Mouse (Mus musculus) stomach, embryonic 16.5 days (tissue): ENCODE measurements around the gene Cebpz. TPM values are rescaled to one million over a fixed set of nuclear protein-coding genes. Genes with fewer than 3 reads are reported as not detected.

ENCODE experiments used
- ATAC-seq: fragments of 200-750 bp; cut with Nextera tagmentation; 2 replicates; pipeline ENCODE4 v1.8.0; 2017; ENCODE audit warnings: moderate number of reproducible peaks, moderate TSS enrichment; ENCODE audit not compliant: insufficient read depth, low FRiP score
- H3K27ac ChIP-seq: fragments of 300-500 bp; sonication (generic); 2 replicates; pipeline ENCODE4 v1.5.1; 2014; ENCODE audit warnings: low read length
- H3K27me3 ChIP-seq: fragments of 300-500 bp; sonication (generic); 2 replicates; pipeline ENCODE4 v1.6.1; 2014; ENCODE audit warnings: low read length, control low read depth, mixed read lengths; ENCODE audit not compliant: control insufficient read depth, insufficient read depth
- H3K36me3 ChIP-seq: fragments of 300-500 bp; sonication (generic); 2 replicates; pipeline ENCODE4 v1.6.1; 2014; ENCODE audit warnings: low read length; ENCODE audit not compliant: control insufficient read depth, insufficient read depth
- H3K4me1 ChIP-seq: fragments of 300-500 bp; sonication (generic); 2 replicates; pipeline ENCODE4 v1.6.1; 2014; ENCODE audit warnings: low read length, control low read depth, mixed read lengths; ENCODE audit not compliant: control insufficient read depth, insufficient read depth
- H3K4me2 ChIP-seq: fragments of 300-500 bp; sonication (generic); 2 replicates; pipeline ENCODE4 v1.6.1; 2014; ENCODE audit warnings: low read depth, low read length, mixed read lengths
- H3K4me3 ChIP-seq: fragments of 300-500 bp; sonication (generic); replicated peaks from 2 replicates; pipeline ENCODE4 v1.5.1; 2014; ENCODE audit warnings: mild to moderate bottlenecking, low read length
- H3K9ac ChIP-seq: fragments of 300-500 bp; sonication (generic); 2 replicates; pipeline ENCODE4 v1.6.1; 2014; ENCODE audit warnings: low read length
- H3K9me3 ChIP-seq: fragments of 300-500 bp; sonication (generic); replicated peaks from 2 replicates; pipeline ENCODE4 v1.6.1; 2016; ENCODE audit warnings: low read length, control low read depth; ENCODE audit not compliant: control insufficient read depth
- WGBS: fragments of 180-500 bp; shearing (Covaris S2); extraction: QIAGEN DNeasy Blood & Tissue Kit; methylation state at CpG from one replicate; pipeline ENCODE4 v1.1.7; 2014; 5-methylcytosine and 5-hydroxymethylcytosine counted together
- polyA plus RNA-seq: library from polyadenylated mRNA; unstranded; fragments of >200 nt; fragmentation: Nextera tagmentation; extraction: Ambion mirVana; gene quantifications from 2 replicates; pipeline ENCODE4 v1.2.1, GENCODE M21; 2015

The Cebpz gene
- polyA plus RNA-seq: 47.3 and 48.2 TPM in 2 replicates

GRCm38 (mm10) chr17:78936466-78937228 lies at the start of gene Cebpz, which contains the start of gene Ndufaf7:
Gene Cebpz (minus strand): TSS chr17:78937066.
Gene Ndufaf7 (plus strand): TSS chr17:78937136.
- H3K4me2 ChIP-seq: peak within 1 kb of the TSS; percentile 86
- H3K4me1 ChIP-seq: peaks cover 19% of the 10 kb centered on the region
- H3K27ac ChIP-seq: peak within 1 kb of the TSS; percentile 62
- no peaks in the 10 kb centered on the region for H3K27me3 ChIP-seq
- ATAC-seq: peak; percentile 100
- no peaks in the 10 kb centered on the region for H3K36me3 ChIP-seq
- WGBS: under 1% methylated on average over 45 of the region's 45 CpGs
- peak within 1 kb of the TSS; percentile 89 for H3K9ac ChIP-seq
- peak within 1 kb of the TSS; percentile 93 for H3K4me3 ChIP-seq
- H3K9me3 ChIP-seq: no peaks in the 10 kb centered on the region

GRCm38 (mm10) chr17:78983736-78984135 lies 46.9 kb upstream of the Cebpz start:
- no peak overlapping the region for H3K27ac ChIP-seq
- H3K27me3 ChIP-seq: no peaks in the 10 kb centered on the region
- no peaks in the 10 kb centered on the region for H3K9me3 ChIP-seq
- no peak overlapping the region for H3K4me2 ChIP-seq
- no peaks in the 10 kb centered on the region for H3K4me1 ChIP-seq
- H3K4me3 ChIP-seq: no peak overlapping the region
- ATAC-seq: no peak
- peaks cover 4% of the 10 kb centered on the region; the same call in 1 of the 2 replicates for H3K36me3 ChIP-seq
- 91% methylated on average over 3 of the region's 3 CpGs for WGBS
- no peak overlapping the region for H3K9ac ChIP-seq

- no peak overlapping the region for H3K4me2 ChIP-seq
- H3K27ac ChIP-seq: no peak overlapping the region
- H3K4me1 ChIP-seq: no peaks in the 10 kb centered on the region
- H3K9ac ChIP-seq: no peak overlapping the region
- no peak for ATAC-seq
- WGBS: 91% methylated on average over 8 of the region's 8 CpGs
- no peaks in the 10 kb centered on the region for H3K27me3 ChIP-seq
- H3K9me3 ChIP-seq: no peaks in the 10 kb centered on the region
- H3K4me3 ChIP-seq: no peak overlapping the region
- H3K36me3 ChIP-seq: peaks cover 4% of the 10 kb centered on the region; the same call in 1 of the 2 replicates
Observed at GRCm38 (mm10) chr17:78983166-78983565, 46.3 kb upstream of the Cebpz start.

DNA sequence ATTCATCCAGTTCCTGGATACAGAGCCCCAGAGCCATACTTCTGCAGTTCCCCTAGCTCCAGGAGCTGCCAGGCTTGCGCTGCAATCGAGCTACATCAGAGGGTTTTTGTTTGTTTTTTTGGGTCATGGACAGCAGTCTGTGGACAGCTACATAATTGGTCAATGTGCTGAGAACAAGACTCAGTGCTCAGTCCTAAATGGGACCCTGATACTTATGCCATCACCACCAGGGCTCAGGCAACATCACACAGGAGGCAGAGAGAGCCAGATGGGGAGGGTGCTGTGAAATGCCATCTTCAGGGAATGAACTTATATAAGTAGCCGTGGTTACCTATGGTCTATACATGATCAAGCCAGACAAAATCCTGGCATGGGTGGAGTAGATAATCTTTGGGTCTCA lies 31.6 kb upstream of the Cebpz start:
- Histone ChIP-seq H3K9ac (no peak overlapping the region), H3K36me3 (peaks cover 9% of the 10 kb centered on the region; the same call in 1 of the 2 replicates), H3K27ac (no peak overlapping the region), H3K4me3 (no peak overlapping the region), H3K4me2 (no peak overlapping the region), H3K4me1 (no peaks in the 10 kb centered on the region), H3K27me3 (no peaks in the 10 kb centered on the region), H3K9me3 (no peaks in the 10 kb centered on the region)
- 78% methylated on average over 3 of the region's 3 CpGs for WGBS
- ATAC-seq: no peak

DNA sequence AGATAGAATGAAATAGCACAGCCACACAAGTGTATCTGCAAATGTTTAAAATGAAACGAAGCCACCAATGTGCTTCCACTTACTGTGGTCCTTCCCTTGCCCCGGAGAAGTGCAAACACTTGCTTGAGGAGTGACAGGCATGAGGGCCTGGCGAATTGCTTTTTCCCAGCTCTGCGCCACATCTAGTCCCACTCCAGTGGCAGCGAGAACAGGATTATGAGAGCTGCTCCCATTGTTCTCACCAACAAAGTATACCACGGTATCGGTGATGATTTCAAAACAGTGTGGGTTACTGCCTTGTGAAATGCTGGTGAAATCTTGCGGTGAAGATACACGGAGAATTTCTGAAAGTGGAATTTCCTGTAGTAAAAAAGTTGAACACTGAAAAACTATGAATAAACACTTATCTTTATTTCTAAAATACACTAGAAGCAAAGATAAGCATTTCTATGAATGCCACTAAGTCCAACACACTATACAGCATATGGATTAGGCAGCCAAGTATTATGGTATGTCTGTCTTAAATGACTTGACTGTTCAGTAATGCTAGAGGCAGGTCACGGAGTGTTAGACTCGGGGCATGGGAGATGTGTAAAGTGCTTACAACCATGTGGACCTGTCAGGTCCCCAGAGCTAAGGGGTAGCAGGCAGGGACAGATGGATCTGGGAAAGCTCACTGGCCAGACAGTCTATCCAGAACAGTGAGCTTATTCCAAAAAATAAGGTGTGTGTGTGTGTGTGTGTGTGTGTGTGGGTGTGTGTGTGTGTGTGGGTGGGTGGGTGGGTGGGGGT lies 29.4 kb upstream of the Cebpz start:
- H3K4me2 ChIP-seq: no peak overlapping the region
- no peaks in the 10 kb centered on the region for H3K4me1 ChIP-seq
- no peak for ATAC-seq
- no peak overlapping the region for H3K4me3 ChIP-seq
- H3K9me3 ChIP-seq: no peaks in the 10 kb centered on the region
- no peak overlapping the region for H3K27ac ChIP-seq
- H3K27me3 ChIP-seq: no peaks in the 10 kb centered on the region
- H3K36me3 ChIP-seq: peaks cover 12% of the 10 kb centered on the region; the same call in 1 of the 2 replicates
- no peak overlapping the region for H3K9ac ChIP-seq
- 91% methylated on average over 11 of the region's 11 CpGs for WGBS

- no peak for ATAC-seq
- H3K4me1 ChIP-seq: no peaks in the 10 kb centered on the region
- WGBS: 87% methylated on average over 1 of the region's 1 CpGs
- H3K4me3 ChIP-seq: no peak overlapping the region
- H3K27ac ChIP-seq: no peak overlapping the region
- no peaks in the 10 kb centered on the region for H3K27me3 ChIP-seq
- H3K9ac ChIP-seq: no peak overlapping the region
- H3K9me3 ChIP-seq: no peaks in the 10 kb centered on the region
- H3K4me2 ChIP-seq: no peak overlapping the region
- peaks cover 6% of the 10 kb centered on the region; the same call in 1 of the 2 replicates for H3K36me3 ChIP-seq
Observed at GRCm38 (mm10) chr17:78964387-78964786, 27.5 kb upstream of the Cebpz start.

- Histone ChIP-seq H3K9me3 (no peaks in the 10 kb centered on the region), H3K4me3 (no peak overlapping the region), H3K9ac (no peak overlapping the region), H3K27me3 (no peaks in the 10 kb centered on the region), H3K4me1 (no peaks in the 10 kb centered on the region), H3K4me2 (no peak overlapping the region), H3K36me3 (peaks cover 14% of the 10 kb centered on the region; the same call in 1 of the 2 replicates), H3K27ac (no peak overlapping the region)
- WGBS: 75% methylated on average over 6 of the region's 6 CpGs
- no peak for ATAC-seq
Observed at GRCm38 (mm10) chr17:78959473-78959872, 22.6 kb upstream of the Cebpz start.

GRCm38 (mm10) chr17:78953240-78953639 lies 16.4 kb upstream of the Cebpz start:
- H3K4me1 ChIP-seq: no peaks in the 10 kb centered on the region
- no peak overlapping the region for H3K9ac ChIP-seq
- H3K27ac ChIP-seq: no peak overlapping the region
- no peak for ATAC-seq
- H3K27me3 ChIP-seq: no peaks in the 10 kb centered on the region
- H3K9me3 ChIP-seq: no peaks in the 10 kb centered on the region
- no peak overlapping the region for H3K4me2 ChIP-seq
- no peak overlapping the region for H3K4me3 ChIP-seq
- H3K36me3 ChIP-seq: peaks cover 17% of the 10 kb centered on the region
- 65% methylated on average over 8 of the region's 8 CpGs for WGBS

DNA sequence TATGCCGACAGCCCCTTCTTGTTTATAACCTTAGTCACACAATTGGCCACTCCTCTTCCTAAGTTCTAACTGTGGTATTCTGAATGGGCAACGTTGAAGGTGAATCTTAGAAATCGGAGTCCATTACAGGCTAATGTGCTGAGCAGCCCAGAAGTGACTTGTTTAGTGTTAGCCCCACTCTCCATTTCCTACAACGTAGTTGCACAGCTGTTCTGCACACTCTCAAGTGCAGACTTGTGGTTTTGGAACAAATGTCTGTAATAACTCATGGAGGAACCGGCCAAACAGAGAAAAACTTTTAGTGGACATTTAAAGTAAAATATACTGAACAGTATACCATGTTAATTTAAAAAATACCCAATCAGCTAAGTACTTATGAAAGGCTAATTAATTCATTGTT lies 15.2 kb upstream of the Cebpz start:
- H3K27ac ChIP-seq: no peak overlapping the region
- H3K36me3 ChIP-seq: peaks cover 17% of the 10 kb centered on the region
- no peaks in the 10 kb centered on the region for H3K9me3 ChIP-seq
- H3K9ac ChIP-seq: no peak overlapping the region
- no peak overlapping the region for H3K4me2 ChIP-seq
- WGBS: 86% methylated on average over 5 of the region's 5 CpGs
- H3K27me3 ChIP-seq: no peaks in the 10 kb centered on the region
- no peak overlapping the region for H3K4me3 ChIP-seq
- H3K4me1 ChIP-seq: no peaks in the 10 kb centered on the region
- no peak for ATAC-seq
